Mouse (Mus musculus) retina, adult 2 months (tissue): ENCODE measurements around the gene Ap1b1.

Experiments used
- DNase-seq: peaks from one replicate; pipeline ENCODE4 v3.0.0-alpha.2; 2012; ENCODE audit warnings: low read depth, low spot score

The Ap1b1 gene

DNA sequence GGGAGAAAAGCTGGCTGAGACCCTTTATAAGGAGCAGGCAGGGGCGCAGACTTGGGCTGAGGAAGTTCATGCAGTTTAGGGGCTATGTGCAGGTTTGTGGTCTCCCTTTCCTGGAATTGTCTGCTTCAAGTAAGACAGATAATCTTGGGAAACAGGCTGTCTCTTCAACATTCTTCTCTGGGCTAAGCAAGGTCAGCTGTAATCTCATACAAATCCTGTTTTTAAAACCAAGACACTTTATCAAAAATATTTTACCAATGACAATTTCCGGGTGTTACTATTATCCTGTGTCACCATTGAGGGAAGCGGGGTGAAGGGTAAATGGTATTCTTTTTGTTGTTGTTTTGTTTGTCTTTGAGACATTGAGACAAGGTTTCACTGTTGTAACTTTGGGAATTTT lies 1.8 kb upstream of the Ap1b1 start:
- DNase-seq: no peak

DNA sequence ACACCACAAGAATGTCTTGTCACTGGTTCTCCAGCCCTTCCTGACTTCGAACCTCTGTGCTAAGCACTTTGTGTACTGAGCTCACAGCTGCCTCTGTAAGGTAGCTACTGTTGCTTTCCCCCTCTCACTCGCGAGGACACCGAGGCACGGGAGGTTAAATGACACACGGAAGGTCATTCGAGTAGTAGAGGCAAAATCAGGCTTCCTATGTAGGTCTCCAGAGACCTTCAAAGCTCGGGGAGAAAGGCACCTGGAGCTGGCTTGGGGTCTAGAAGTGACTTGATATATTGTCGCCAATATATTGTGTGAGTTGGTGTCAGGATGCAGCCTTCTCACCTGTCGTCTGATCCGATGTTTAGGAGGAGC lies 846 bp downstream of the Ap1b1 start:
- no peak for DNase-seq

DNA sequence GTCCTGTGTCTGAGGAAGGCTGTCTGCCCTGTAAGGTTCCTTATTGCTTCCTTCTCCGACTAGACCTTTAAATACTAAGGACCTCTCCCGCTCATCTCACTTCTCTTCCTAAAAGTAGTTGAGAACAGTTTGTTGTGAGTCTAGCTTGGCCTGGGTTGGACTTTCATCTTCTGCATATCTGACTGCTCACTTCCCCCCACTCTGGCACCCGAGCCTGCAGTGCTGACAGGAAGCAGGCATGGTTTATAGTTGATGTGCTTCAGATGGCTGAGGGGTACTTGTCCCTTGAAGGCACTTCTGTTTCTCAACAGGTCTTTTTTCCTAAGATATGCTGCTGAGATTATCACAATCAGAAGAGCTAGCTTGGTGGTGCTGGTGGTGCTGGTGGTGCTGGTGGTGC lies 2.6 kb downstream of the Ap1b1 start:
- no peak for DNase-seq

DNA sequence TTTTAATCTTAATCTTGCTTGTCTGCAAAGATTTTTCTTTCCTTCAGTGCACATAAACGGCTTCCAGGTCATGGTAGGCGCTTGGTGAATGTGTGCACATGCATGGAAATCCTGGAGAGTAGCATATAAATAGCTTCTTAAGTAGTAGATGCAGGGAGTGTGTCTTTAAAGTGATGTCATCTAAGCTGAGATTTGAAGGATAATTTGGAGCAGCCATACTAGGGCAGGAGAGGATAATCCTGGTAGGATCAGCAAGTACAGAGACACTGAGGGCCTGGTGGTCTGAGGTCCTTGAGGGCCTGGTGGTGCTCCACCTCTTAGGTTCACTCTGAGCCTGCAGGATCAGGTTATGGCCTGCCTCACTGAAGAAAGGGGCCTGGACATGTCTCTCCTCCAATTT lies 5.8 kb downstream of the Ap1b1 start:
- DNase-seq: peak; percentile 75

DNA sequence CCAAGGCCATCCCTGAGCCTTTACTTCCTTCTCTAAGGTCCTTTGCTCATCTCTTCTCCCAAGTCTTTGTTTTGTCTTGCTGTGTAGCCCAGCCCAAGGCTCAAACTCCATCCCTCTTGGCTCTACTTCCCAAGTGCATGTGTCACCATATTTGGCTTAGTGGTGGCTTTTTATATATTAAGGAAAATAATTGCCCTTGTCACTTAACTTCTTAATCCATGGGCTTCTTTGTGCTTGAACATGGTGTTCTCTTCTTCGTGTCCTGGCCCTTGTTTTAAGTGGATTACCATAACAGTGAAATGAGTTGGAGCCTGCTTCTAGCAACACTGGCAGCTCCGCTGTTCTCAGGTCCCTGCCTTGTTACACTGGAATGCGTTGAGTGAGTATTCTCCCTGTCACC lies 9.1 kb downstream of the Ap1b1 start:
- DNase-seq: no peak

DNA sequence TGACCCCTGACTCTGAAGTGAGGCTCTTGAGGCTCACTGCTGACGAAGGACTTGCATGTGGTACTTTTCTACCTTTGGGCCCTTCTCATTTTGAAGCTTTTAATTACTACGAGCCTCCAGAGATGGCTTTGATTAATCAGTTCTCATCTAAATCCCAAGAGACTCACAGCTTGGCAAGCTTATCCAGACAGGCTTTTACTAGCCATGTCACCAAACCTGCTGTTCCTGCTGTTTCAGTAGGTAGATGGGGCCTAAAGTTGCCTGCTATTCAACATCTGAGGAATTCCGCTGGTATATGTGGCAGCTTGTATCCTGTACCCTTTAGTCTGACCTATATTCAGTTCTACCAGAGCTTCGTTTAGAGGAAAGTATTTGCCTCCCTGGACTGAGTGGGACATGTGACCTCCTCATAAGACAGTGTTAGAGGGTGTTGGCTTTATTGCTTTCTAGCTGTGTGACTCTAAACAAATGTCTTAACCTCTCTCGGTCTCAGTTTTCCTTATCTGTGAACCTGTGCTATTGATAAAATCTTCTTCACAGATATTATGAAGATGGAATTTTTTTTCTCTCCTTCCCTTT lies 10.1 kb downstream of the Ap1b1 start:
- DNase-seq: no peak

DNA sequence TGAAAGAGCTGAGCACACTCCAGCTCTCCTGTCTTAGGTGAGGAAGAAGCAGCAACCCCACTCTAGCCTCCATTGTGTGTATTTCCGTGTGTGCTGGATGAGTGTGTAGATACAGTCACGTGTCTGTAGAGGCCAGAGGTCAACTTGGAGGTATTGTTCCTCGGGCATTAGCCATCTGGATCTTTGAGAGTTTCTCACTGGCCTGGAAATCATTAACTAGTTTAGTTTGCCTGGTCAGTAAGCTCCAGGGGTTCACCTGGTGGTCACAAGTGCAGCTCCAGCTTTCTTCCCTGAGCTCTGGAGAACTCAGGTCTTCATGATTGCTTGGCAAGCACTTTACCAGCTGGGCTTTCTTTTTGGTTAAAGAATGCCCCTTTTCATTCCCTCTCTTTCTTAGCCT lies 11.7 kb downstream of the Ap1b1 start:
- DNase-seq: no peak

DNA sequence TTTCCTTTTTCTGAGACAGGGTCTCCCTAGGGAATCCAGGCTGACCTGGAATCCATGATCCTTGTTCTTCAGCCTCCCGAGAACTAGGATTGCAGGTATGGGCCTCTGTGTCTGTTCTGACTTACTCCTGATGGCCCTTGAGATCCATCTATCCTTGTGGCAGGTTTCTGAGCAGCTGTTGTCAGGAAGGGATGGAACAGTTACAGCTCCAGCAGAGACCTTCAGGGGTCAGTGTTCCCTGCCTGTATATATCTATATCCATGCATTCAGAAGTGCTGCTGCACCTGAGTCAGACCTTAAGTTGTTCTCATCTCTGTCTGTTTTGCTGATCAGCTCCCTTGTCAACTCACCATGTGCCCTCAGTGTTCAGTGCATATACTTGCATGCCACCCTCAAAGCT lies 12.1 kb downstream of the Ap1b1 start:
- DNase-seq: no peak

DNA sequence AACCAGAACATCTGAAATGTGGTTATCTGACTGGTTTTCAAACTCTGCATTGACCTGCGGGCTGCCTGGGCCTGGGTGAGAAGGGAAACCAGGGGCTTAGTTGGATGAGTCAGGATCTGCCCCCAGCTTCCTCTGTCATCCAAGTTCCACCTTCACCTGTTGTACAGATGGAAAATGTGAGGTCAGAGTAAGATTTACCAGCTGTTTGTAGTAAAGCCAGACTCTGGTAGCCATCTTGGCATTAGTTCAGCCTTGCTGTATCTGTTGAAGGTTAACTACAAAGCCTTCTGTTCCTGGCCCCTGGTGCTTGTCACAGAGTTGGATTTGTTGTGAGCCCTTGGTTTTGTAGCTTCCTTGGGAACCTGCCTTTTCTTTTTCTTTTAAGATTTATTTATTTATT lies 13.6 kb downstream of the Ap1b1 start:
- DNase-seq: no peak

DNA sequence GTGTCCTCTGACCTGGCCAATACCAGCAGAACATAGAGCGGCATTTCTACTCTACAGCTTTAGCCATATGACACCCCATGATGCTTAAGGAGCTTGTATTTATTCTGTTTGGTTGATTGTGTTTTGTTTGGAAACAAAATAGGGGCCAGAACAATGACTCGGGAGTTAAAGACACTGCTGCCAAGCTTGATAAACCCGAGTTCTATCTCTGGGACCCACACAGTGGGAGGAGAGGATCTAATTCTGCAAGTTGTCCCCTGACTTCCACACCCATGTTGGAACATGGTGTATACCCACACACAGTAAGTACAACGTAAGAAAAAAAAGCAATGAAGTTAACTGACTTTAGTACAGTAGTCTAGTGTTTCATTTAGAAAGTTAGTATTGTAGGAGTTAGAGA lies 16.2 kb downstream of the Ap1b1 start:
- DNase-seq: no peak

DNA sequence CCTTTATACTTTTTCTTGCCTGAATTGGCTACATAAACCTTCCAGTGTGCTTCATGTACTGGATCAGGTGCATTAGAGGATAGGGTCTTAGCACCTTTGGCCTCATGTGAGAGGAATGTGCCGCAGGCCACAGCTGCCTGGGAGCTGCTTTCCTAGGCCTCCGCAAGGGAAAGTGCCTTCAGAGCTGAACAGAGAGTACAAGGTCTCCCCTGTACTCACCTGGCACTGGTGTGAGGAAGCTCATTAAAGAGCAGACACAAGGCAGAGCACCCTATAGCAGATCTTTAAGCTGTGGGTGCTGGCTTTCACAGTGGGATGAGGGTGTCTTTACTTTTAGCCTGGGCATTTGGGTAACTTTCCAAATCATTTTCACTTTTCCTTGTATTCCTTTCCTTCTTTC lies 18.9 kb downstream of the Ap1b1 start:
- no peak for DNase-seq

DNA sequence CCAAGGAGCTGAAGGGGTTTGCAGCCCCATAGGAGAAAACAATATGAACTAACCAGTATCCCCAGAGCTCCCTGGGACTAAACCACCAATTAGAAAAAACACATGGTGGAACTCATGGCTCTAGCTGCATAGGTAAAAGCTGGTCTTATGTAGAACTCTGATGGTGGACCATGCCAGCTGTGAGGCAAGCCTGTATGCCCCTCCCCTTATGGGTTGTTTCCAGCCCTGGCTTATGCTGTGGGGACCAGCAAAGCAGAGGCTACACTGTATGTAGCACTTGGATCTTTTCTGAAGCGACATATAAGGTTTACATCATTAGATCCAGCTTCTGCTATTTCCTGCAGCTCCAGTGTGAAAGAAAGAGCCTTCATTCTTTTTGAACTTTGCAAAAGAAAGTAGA lies 20.6 kb downstream of the Ap1b1 start:
- no peak for DNase-seq

DNA sequence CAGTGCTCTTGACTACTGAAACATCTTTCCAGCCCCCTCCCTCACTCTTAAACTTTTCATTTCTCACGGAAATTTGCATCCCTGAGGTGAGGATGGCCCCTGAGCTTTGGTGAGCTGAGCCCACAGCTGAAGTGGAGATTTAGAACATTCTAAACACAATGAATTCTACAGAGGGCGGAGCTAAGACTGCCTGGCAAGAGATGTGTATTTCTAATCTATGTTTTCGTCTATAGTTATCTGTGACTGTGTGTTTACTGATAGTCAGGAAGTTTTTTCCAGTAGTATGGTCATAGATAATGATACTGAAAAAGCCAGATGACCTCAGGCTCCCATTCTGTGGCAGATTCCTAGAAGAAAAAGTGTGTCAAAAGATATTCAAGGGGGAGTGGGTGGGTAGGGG lies 22.2 kb downstream of the Ap1b1 start:
- no peak for DNase-seq

DNA sequence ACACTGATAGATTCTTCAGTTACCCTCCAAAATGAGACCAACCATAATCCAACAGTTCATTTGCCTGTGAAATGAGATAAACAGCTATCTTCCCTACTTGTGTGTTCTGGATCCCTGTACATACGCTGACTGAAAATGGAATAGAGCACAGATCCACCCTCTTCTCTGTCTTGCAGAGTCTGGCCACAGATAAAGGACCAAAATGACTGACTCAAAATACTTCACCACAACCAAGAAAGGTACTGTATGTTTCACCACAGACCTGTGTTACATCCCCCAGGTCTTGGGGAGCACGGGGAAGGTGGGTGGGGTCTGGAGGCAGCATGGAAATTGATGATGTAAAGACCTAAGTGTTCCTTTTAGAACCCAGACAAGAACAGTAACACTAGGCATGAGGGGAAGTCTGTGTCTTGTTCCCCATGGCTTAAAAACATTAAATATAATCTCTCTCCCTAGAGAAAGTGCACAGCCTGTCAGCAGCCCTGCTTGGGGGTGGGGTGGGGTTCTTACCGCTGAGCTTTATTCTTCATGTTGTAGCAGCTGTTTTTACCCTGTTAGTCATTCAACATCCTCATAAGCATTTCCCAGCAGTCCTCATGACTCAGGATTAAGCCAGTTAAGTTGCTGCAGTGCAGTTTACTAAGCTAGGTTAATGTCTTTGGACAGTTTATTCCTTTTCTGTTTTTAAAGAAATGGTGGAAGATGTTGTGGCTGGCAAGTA lies 22.9 kb downstream of the Ap1b1 start:
- no peak for DNase-seq

DNA sequence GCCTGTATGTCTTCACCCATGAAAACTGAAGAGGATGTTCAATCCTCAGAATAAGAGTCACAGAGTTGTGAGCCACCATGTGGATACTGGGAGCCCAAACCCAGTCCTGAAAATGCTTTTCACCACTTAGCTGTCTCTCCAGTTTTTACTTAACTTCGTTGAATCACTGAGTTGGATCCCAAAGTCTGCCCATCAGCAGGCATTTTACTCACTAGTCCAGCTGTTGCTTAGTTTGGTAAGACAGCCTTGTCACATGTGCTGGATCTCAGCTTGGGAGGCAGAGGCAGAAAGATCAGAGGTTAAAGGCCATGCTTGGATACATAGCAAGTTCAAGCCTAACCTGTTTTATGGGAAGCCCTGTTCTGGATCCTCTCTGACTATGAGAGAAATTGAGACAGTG lies 23.6 kb downstream of the Ap1b1 start:
- DNase-seq: no peak

DNA sequence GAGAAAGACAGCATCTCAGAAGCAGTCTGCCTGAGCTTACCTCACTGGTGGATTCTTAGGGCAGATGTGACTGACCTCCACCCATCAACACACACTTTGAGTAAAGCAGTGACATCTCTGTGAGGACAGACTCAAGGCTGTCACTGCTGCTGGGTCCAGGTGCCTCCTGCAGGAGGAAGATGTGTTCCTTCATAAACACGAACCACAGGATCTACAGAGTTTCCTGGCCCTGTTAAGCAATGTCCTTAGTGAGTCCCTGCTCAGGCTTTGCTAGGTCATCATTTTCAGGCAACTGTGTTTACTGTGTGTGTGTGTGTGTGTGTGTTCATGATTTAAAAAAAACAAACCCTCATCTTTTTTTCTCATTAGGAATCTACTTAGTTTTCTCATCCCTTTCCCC lies 24.9 kb downstream of the Ap1b1 start:
- no peak for DNase-seq

DNA sequence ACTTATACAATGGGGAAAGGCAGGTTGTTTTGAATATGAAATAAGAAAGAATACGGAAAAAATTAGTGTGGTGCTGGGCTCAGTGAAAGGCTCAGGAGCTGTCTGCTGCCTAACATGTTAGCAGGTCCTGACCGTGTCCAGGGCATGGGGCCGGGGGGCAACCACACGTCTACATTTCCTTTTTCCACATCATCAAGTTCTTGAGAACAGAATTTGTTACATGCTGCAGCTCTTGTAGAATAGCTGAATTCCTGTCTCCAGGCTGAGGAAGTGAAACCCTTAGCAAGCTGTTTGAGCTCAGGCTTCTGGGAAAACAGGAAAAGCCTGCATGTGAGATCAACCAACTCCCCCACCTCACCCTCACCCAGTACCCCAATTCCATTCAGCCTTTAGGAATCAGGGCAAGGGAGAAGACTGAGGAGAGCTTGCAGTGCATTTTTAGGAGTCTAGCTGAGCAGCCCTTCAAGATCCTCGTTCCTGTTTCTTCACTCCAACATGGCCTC lies 25.6 kb downstream of the Ap1b1 start:
- no peak for DNase-seq

DNA sequence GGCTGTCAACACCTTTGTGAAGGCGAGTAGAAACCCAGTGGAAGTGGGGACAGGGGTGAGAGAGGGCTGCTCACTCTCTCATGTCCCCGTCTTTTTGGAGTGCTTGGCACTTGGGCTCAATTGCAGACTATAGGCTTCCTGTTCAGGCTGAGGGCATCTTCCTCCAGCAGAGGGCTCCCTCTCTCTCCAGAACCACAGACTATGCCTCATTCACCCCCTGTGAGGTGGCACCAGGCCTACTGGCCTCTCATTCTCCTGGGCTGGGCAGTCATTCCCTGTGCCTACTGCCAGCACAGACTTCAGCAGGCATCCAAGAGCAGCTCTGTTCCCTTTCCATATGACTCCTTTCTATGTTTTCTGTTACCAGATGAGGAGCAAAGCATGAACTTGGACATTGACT lies 29.1 kb downstream of the Ap1b1 start:
- no peak for DNase-seq

DNA sequence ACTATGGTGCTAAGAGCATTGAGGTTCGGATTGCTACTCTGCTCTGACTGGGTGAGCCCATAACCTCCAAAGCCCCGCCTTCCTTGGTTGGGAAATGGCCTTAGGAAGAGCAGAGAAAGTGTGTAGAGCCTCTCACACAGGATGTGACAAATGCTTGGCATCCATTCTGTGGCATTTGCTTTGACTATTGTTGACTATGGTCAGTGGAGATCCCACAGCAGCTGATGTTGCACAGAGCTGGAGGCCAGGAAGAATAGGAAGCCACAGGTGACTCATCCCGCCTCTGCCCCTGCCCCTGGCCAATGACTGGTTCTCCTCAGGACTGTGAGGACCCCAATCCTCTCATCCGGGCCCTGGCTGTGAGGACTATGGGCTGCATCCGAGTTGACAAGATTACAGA lies 29.7 kb downstream of the Ap1b1 start:
- DNase-seq: no peak

DNA sequence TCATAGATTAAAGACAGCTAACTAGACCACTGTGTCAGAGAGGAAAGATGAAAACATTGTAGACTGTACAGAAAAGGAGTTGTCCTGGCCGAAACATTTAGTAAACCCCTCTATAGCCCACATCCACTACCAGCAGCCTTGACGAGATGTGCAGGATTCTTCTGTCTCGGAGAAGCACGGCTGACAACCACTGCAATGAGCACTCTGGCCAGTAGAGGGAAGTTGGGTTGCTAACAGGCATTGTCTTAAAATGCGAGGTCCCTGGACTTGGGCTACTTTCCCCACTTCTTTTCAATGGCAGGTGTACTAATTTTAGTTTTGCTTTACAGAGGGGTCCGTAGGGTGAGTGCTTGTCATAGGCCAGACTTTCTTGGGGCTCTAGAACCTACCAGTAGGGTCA lies 30.9 kb downstream of the Ap1b1 start:
- DNase-seq: no peak

DNA sequence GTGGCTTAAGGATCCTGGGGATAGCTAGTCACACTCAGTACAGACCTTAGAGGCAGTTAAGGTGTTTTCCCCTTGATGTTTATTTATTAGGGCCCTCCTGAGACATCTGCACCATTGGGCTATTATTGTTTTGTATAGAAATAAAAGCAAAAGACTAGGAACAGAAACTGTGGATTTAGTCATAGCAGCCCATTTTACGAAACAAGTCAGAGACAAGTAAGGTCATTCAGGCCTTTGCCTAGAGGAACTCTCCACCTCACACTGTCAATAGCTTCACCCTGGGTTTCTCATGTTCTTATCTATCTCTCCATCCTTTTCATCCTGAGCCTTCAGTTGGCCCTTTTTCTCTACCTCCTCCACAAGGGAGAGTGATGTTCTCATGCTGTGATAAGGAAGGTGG lies 38.5 kb downstream of the Ap1b1 start:
- DNase-seq: no peak

DNA sequence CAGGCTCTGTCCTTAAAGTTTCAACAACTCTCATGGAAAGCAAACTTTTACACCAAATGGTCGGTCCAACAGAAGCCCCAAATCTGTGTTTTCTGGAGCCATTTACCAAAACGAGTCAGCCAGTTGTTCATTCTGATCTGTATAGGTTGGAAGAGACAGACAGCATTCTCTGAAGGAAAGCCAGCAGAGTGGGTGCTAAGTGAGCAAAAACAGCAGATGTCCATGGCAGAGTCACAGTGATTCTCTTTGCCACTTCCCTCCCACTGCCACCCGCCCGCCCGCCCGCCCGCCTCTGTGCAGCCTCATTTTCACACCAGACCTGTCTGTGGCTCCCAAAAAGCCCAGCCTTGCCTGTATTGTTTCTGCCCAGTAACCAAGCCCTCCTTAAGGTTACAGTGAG lies 41.6 kb downstream of the Ap1b1 start:
- no peak for DNase-seq

DNA sequence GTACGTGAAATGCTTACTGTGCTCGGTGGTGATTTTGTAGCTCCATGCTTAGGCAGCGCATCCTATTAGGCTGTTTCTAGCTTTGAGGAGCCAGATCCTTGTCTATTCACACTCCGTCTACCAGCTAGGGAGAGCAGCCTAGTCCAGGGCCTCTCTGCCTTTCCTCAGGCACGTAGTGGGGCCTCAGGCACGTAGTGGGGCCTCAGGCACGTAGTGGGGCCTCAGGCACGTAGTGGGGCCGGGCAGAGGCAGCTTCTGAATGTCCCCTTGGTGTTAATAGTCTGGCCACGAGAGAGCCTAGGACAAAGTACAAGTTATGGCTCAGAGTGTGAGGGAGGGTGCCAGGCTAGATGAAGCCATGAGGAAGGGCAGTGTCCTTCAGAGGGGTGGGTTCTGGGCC lies 46.1 kb downstream of the Ap1b1 start:
- no peak for DNase-seq

DNA sequence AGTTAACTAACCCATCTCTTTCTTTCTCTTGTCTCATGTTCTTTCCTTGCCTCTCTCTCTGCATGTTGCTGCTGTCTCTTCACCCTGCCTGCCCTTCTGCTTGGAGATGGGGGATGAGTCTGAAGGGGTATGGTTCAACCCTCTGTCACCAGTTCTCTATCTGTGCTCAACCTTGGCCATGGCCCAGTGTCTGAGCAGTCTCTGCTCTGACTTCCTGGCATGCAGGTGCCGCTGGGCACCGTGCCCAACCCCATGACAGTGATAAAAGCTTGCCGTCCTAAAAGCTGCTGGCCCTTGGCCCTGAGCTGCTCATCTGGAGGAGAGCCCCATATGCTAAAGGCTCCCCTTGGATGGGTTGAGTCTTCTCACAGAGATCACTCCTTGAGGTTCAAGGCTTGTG lies 46.5 kb downstream of the Ap1b1 start:
- DNase-seq: no peak
